Mouse (Mus musculus): ENCODE measurements at regions not wholly inside any gene's neighbourhood (a gene's known extent, or its start where the extent isn't known, plus 50 kb on each side); places are given as distances from the start of the nearest gene placed in this dataset.

- Histone ChIP-seq H3K9me3 (replicated peaks; ENCODE audit: control insufficient read depth, low read length) (no peaks in the 10 kb centered on the region), H3K9ac (ENCODE audit: low read length) (no peak overlapping the region), H3K27me3 (ENCODE audit: control insufficient read depth, insufficient read depth, low read length) (no peaks in the 10 kb centered on the region), H3K4me3 (replicated peaks; ENCODE audit: low read length) (no peak overlapping the region), H3K27ac (ENCODE audit: low read length) (no peak overlapping the region), H3K36me3 (ENCODE audit: control insufficient read depth, insufficient read depth, low read length) (no peaks in the 10 kb centered on the region), H3K4me2 (ENCODE audit: low read depth, low read length) (no peak overlapping the region), H3K4me1 (ENCODE audit: control insufficient read depth, insufficient read depth, low read length) (no peaks in the 10 kb centered on the region)
- no peak for ATAC-seq (ENCODE audit: insufficient read depth, low FRiP score)
- WGBS = 66% methylated on average over 2 of the region's 2 CpGs
Observed at GRCm38 (mm10) chr8:87242681-87243080, 229.7 kb downstream of the Cbln1 start.

- Histone ChIP-seq H3K9ac (ENCODE audit: low read length) (no peak overlapping the region), H3K4me2 (ENCODE audit: low read depth, low read length) (no peak overlapping the region), H3K4me3 (replicated peaks; ENCODE audit: low read length) (no peak overlapping the region), H3K27ac (ENCODE audit: low read length) (no peak overlapping the region), H3K36me3 (ENCODE audit: control insufficient read depth, insufficient read depth, low read length) (no peaks in the 10 kb centered on the region), H3K9me3 (replicated peaks; ENCODE audit: control insufficient read depth, low read length) (no peaks in the 10 kb centered on the region), H3K27me3 (ENCODE audit: control insufficient read depth, insufficient read depth, low read length) (no peaks in the 10 kb centered on the region), H3K4me1 (ENCODE audit: control insufficient read depth, insufficient read depth, low read length) (no peaks in the 10 kb centered on the region)
- ATAC-seq (ENCODE audit: insufficient read depth, low FRiP score) = no peak
- 67% methylated on average over 6 of the region's 7 CpGs for WGBS
Observed at GRCm38 (mm10) chr8:87237181-87237580, 235.2 kb downstream of the Cbln1 start.

GRCm38 (mm10) chr8:87236438-87236837 is 236.0 kb downstream of the Cbln1 start:
- Histone ChIP-seq H3K4me3 (replicated peaks; ENCODE audit: low read length) (no peak overlapping the region), H3K9ac (ENCODE audit: low read length) (no peak overlapping the region), H3K36me3 (ENCODE audit: control insufficient read depth, insufficient read depth, low read length) (no peaks in the 10 kb centered on the region), H3K4me1 (ENCODE audit: control insufficient read depth, insufficient read depth, low read length) (no peaks in the 10 kb centered on the region), H3K27me3 (ENCODE audit: control insufficient read depth, insufficient read depth, low read length) (no peaks in the 10 kb centered on the region), H3K27ac (ENCODE audit: low read length) (no peak overlapping the region), H3K9me3 (replicated peaks; ENCODE audit: control insufficient read depth, low read length) (no peaks in the 10 kb centered on the region), H3K4me2 (ENCODE audit: low read depth, low read length) (no peak overlapping the region)
- 76% methylated on average over 11 of the region's 11 CpGs for whole genome bisulfite sequencing
- ATAC-seq (ENCODE audit: insufficient read depth, low FRiP score) = no peak

- peak overlapping the region; percentile 33 for H3K4me2 ChIP-seq (ENCODE audit: low read depth, low read length)
- WGBS = 35% methylated on average over 18 of the region's 18 CpGs
- no peaks in the 10 kb centered on the region for H3K36me3 ChIP-seq (ENCODE audit: control insufficient read depth, insufficient read depth, low read length)
- H3K9ac ChIP-seq (ENCODE audit: low read length) = no peak overlapping the region
- ATAC-seq (ENCODE audit: insufficient read depth, low FRiP score) = no peak
- no peak overlapping the region for H3K27ac ChIP-seq (ENCODE audit: low read length)
- no peaks in the 10 kb centered on the region for H3K27me3 ChIP-seq (ENCODE audit: control insufficient read depth, insufficient read depth, low read length)
- no peaks in the 10 kb centered on the region for H3K9me3 ChIP-seq (replicated peaks; ENCODE audit: control insufficient read depth, low read length)
- H3K4me1 ChIP-seq (ENCODE audit: control insufficient read depth, insufficient read depth, low read length) = no peaks in the 10 kb centered on the region
- no peak overlapping the region for H3K4me3 ChIP-seq (replicated peaks; ENCODE audit: low read length)
Observed at GRCm38 (mm10) chr8:87235341-87236075, 236.9 kb downstream of the Cbln1 start.

GRCm38 (mm10) chr8:87234336-87234735 is 238.1 kb downstream of the Cbln1 start:
- Histone ChIP-seq H3K4me3 (replicated peaks; ENCODE audit: low read length) (no peak overlapping the region), H3K4me2 (ENCODE audit: low read depth, low read length) (no peak overlapping the region), H3K9me3 (replicated peaks; ENCODE audit: control insufficient read depth, low read length) (no peaks in the 10 kb centered on the region), H3K27me3 (ENCODE audit: control insufficient read depth, insufficient read depth, low read length) (no peaks in the 10 kb centered on the region), H3K36me3 (ENCODE audit: control insufficient read depth, insufficient read depth, low read length) (no peaks in the 10 kb centered on the region), H3K9ac (ENCODE audit: low read length) (no peak overlapping the region), H3K27ac (ENCODE audit: low read length) (no peak overlapping the region), H3K4me1 (ENCODE audit: control insufficient read depth, insufficient read depth, low read length) (no peaks in the 10 kb centered on the region)
- ATAC-seq (ENCODE audit: insufficient read depth, low FRiP score) = no peak
- WGBS = 81% methylated on average over 5 of the region's 5 CpGs

GRCm38 (mm10) chr8:87233805-87234331 is 238.5 kb downstream of the Cbln1 start:
- 36% methylated on average over 10 of the region's 10 CpGs for WGBS
- no peak; the same call in 1 of the 2 replicates for ATAC-seq (ENCODE audit: insufficient read depth, low FRiP score)
- no peak overlapping the region for H3K4me2 ChIP-seq (ENCODE audit: low read depth, low read length)

GRCm38 (mm10) chr8:87231762-87232161 is 240.6 kb downstream of the Cbln1 start:
- no peak for ATAC-seq (ENCODE audit: insufficient read depth, low FRiP score)
- WGBS = 35% methylated on average over 4 of the region's 4 CpGs

More at GRCm38 (mm10) chr8:87233805-87234331, 238.5 kb downstream of the Cbln1 start:
- H3K4me1 ChIP-seq (ENCODE audit: control insufficient read depth, insufficient read depth, low read length) = no peaks in the 10 kb centered on the region
- H3K9ac ChIP-seq (ENCODE audit: low read length) = no peak overlapping the region
- H3K4me3 ChIP-seq (replicated peaks; ENCODE audit: low read length) = no peak overlapping the region
- no peaks in the 10 kb centered on the region for H3K27me3 ChIP-seq (ENCODE audit: control insufficient read depth, insufficient read depth, low read length)
- no peak overlapping the region for H3K27ac ChIP-seq (ENCODE audit: low read length)
- no peaks in the 10 kb centered on the region for H3K9me3 ChIP-seq (replicated peaks; ENCODE audit: control insufficient read depth, low read length)
- no peaks in the 10 kb centered on the region for H3K36me3 ChIP-seq (ENCODE audit: control insufficient read depth, insufficient read depth, low read length)

GRCm38 (mm10) chr8:87230096-87230495 is 242.3 kb downstream of the Cbln1 start:
- H3K9me3 ChIP-seq (replicated peaks; ENCODE audit: control insufficient read depth, low read length) = no peaks in the 10 kb centered on the region
- H3K4me3 ChIP-seq (replicated peaks; ENCODE audit: low read length) = no peak overlapping the region
- H3K27ac ChIP-seq (ENCODE audit: low read length) = no peak overlapping the region
- no peaks in the 10 kb centered on the region for H3K36me3 ChIP-seq (ENCODE audit: control insufficient read depth, insufficient read depth, low read length)
- WGBS = 82% methylated on average over 4 of the region's 4 CpGs
- no peaks in the 10 kb centered on the region for H3K4me1 ChIP-seq (ENCODE audit: control insufficient read depth, insufficient read depth, low read length)
- H3K4me2 ChIP-seq (ENCODE audit: low read depth, low read length) = no peak overlapping the region
- no peak overlapping the region for H3K9ac ChIP-seq (ENCODE audit: low read length)
- no peaks in the 10 kb centered on the region for H3K27me3 ChIP-seq (ENCODE audit: control insufficient read depth, insufficient read depth, low read length)
- no peak for ATAC-seq (ENCODE audit: insufficient read depth, low FRiP score)

More at GRCm38 (mm10) chr8:87231762-87232161, 240.6 kb downstream of the Cbln1 start:
- Histone ChIP-seq H3K27ac (ENCODE audit: low read length) (no peak overlapping the region), H3K4me1 (ENCODE audit: control insufficient read depth, insufficient read depth, low read length) (no peaks in the 10 kb centered on the region), H3K4me3 (replicated peaks; ENCODE audit: low read length) (no peak overlapping the region), H3K27me3 (ENCODE audit: control insufficient read depth, insufficient read depth, low read length) (no peaks in the 10 kb centered on the region), H3K9ac (ENCODE audit: low read length) (no peak overlapping the region), H3K4me2 (ENCODE audit: low read depth, low read length) (no peak overlapping the region), H3K36me3 (ENCODE audit: control insufficient read depth, insufficient read depth, low read length) (no peaks in the 10 kb centered on the region), H3K9me3 (replicated peaks; ENCODE audit: control insufficient read depth, low read length) (no peaks in the 10 kb centered on the region)

GRCm38 (mm10) chr8:87229182-87229581 is 243.2 kb downstream of the Cbln1 start:
- WGBS = 86% methylated on average over 6 of the region's 6 CpGs
- Histone ChIP-seq H3K9me3 (replicated peaks; ENCODE audit: control insufficient read depth, low read length) (no peaks in the 10 kb centered on the region), H3K4me1 (ENCODE audit: control insufficient read depth, insufficient read depth, low read length) (no peaks in the 10 kb centered on the region), H3K9ac (ENCODE audit: low read length) (no peak overlapping the region), H3K27ac (ENCODE audit: low read length) (no peak overlapping the region), H3K36me3 (ENCODE audit: control insufficient read depth, insufficient read depth, low read length) (no peaks in the 10 kb centered on the region), H3K4me3 (replicated peaks; ENCODE audit: low read length) (no peak overlapping the region), H3K27me3 (ENCODE audit: control insufficient read depth, insufficient read depth, low read length) (no peaks in the 10 kb centered on the region), H3K4me2 (ENCODE audit: low read depth, low read length) (no peak overlapping the region)
- ATAC-seq (ENCODE audit: insufficient read depth, low FRiP score) = no peak
